Mouse (Mus musculus) lung, embryonic 15.5 days (tissue): ENCODE results near the gene Agfg1. TPM values are rescaled to one million over a fixed set of nuclear protein-coding genes. Genes with fewer than 3 reads are reported as not detected.
"Not testable (repeated sequence)": the region's sequence is repeated elsewhere in the genome, so short reads cannot be mapped to it uniquely, and the experiment has no call there.

Source experiments
- ATAC-seq: fragments of 200-750 bp; cut with Nextera tagmentation; 2 replicates; pipeline ENCODE4 v1.8.0; 2017; ENCODE audit warnings: moderate number of reproducible peaks, borderline replicate concordance; ENCODE audit not compliant: low FRiP score, low TSS enrichment; ENCODE audit errors: extremely low read depth
- H3K27ac ChIP-seq: fragments of 300-500 bp; sonication (generic); 2 replicates; pipeline ENCODE4 v1.5.1; 2015; ENCODE audit warnings: moderate library complexity, mild to moderate bottlenecking, inconsistent platforms
- H3K27me3 ChIP-seq: fragments of 300-500 bp; sonication (generic); 2 replicates; pipeline ENCODE4 v1.6.1; 2015; ENCODE audit warnings: inconsistent platforms
- H3K36me3 ChIP-seq: fragments of 300-500 bp; sonication (generic); 2 replicates; pipeline ENCODE4 v1.6.1; 2015; ENCODE audit warnings: inconsistent platforms
- H3K4me1 ChIP-seq: fragments of 300-500 bp; sonication (generic); 2 replicates; pipeline ENCODE4 v1.6.1; 2015; ENCODE audit warnings: inconsistent platforms
- H3K4me2 ChIP-seq: fragments of 300-500 bp; sonication (generic); 2 replicates; pipeline ENCODE4 v1.6.1; 2015; ENCODE audit warnings: inconsistent platforms, mild to moderate bottlenecking, moderate library complexity
- H3K4me3 ChIP-seq: fragments of 300-500 bp; sonication (generic); 2 replicates; pipeline ENCODE4 v1.5.1; 2015; ENCODE audit warnings: mild to moderate bottlenecking, inconsistent platforms
- H3K9ac ChIP-seq: fragments of 300-500 bp; sonication (generic); 2 replicates; pipeline ENCODE4 v1.6.1; 2015; ENCODE audit warnings: inconsistent platforms
- H3K9me3 ChIP-seq: fragments of 300-500 bp; sonication (generic); 2 replicates; pipeline ENCODE4 v1.6.1; 2016; ENCODE audit warnings: inconsistent platforms
- WGBS: fragments of 180-500 bp; shearing (Covaris S2); methylation state at CpG from one replicate; pipeline ENCODE4 v1.1.7; 2015; 5-methylcytosine and 5-hydroxymethylcytosine counted together
- microRNA-seq: library from miRNA; unstranded; fragments of <30 nt; microRNA quantifications from one replicate; pipeline ENCODE4, GENCODE M21; 2016
- polyA plus RNA-seq: library from polyadenylated mRNA; unstranded; fragments of >200 nt; fragmentation: Nextera tagmentation; extraction: Ambion mirVana; gene quantifications from 2 replicates; pipeline ENCODE4 v1.2.1, GENCODE M21; 2015

The Agfg1 gene
- polyA plus RNA-seq, 1 experiment from 2014 or later, result 32.3 TPM

DNA sequence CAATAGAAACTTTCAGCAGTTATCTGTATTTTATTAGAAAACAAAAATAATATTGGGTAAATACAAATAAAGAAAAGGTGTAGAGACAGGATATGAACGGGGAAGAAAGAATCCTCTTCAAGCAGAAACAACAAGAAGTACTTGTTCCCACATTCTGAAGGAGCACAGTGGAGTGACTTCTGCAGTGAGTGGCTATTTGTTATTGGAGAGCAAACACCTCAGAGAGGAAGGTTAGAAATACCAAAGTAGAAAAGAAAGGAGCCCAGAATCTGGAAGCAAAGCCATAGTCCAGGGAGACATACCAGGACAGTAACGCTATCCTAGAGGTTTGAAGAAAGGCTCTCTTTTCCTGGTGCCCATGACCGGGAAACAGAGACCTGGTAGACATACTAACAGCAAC, 91.3 kb downstream of the Agfg1 start:
- not testable (repeated sequence) for H3K27ac ChIP-seq, H3K9me3 ChIP-seq, H3K4me3 ChIP-seq, ATAC-seq, H3K9ac ChIP-seq, H3K4me2 ChIP-seq, H3K36me3 ChIP-seq, H3K4me1 ChIP-seq, H3K27me3 ChIP-seq
- 63% methylated on average over 2 of the region's 3 CpGs for WGBS

DNA sequence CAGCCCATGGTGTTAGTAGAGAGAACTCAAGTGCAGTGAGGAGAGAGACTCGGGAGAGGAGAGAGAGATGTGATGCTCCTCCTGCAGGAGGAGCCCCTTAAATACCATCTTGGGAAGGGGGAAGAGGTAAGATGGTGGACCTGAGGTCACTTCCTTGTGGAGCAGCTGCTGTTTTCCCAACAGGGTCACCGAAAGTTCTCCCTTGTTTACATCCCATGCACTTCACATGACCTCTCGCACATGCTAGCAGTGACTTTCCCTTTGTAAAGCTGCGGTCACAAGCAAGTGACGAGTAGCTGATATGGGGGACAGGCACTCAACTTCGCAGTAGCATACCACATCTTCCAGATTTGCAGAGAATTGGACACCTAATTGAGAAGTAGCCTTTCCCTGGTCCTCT, 92.0 kb downstream of the Agfg1 start, which contains the start of gene Gm6217:
Gene Gm6217, minus strand, starts transcription at position 74 of the 400 bp plus-strand sequence.
- H3K4me2 ChIP-seq, H3K9me3 ChIP-seq, H3K4me1 ChIP-seq, H3K9ac ChIP-seq, H3K27ac ChIP-seq, ATAC-seq, H3K4me3 ChIP-seq, H3K27me3 ChIP-seq, H3K36me3 ChIP-seq: not testable (repeated sequence)
- no CpG with 5 or more reads among the region's 6 CpGs for WGBS

DNA sequence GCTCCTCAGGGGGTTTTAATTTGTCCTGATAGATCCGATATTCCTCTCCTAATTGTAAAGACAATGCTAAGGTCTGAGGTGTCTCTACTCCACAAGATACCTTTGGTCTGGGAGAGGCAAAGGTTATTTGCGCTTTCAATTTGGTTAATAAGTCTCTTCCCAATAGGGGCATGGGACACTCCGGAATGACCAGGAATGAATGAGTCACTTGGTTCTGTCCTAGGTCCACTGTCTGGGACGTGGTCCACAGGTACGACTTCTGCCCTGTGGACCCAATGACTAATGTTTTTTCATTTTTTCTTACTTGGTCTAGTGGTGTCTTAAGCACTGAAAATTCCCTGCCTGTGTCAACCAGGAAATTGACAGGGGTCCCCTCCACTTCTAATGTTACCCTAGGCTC, 99.4 kb downstream of the Agfg1 start:
- ATAC-seq, result no peak
- WGBS, result 95% methylated on average over 5 of the region's 5 CpGs
- Histone ChIP-seq H3K4me3 (no peak overlapping the region), H3K4me2 (no peak overlapping the region), H3K9me3 (no peaks in the 10 kb centered on the region), H3K27ac (no peak overlapping the region), H3K4me1 (no peaks in the 10 kb centered on the region), H3K9ac (no peak overlapping the region), H3K27me3 (no peaks in the 10 kb centered on the region), H3K36me3 (no peaks in the 10 kb centered on the region)

DNA sequence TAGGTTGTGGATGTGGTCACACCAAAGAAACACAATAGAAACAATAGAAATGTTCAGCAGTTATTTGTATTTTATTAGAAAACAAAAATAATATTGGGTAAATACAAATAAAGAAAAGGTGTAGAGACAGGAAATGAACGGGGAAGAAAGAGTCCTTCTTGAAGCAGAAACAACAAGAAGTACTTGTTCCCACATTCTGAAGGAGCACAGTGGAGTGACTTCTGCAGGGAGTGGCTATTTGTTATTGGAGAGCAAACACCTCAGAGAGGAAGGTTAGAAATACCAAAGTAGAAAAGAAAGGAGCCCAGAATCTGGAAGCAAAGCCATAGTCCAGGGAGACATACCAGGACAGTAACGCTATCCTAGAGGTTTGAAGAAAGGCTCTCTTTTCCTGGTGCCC, 103.2 kb downstream of the Agfg1 start:
- H3K27me3 ChIP-seq, H3K9ac ChIP-seq, H3K27ac ChIP-seq, H3K4me3 ChIP-seq, H3K4me1 ChIP-seq, ATAC-seq, H3K4me2 ChIP-seq, H3K36me3 ChIP-seq, H3K9me3 ChIP-seq: not testable (repeated sequence)
- WGBS, result 61% methylated on average over 2 of the region's 2 CpGs

DNA sequence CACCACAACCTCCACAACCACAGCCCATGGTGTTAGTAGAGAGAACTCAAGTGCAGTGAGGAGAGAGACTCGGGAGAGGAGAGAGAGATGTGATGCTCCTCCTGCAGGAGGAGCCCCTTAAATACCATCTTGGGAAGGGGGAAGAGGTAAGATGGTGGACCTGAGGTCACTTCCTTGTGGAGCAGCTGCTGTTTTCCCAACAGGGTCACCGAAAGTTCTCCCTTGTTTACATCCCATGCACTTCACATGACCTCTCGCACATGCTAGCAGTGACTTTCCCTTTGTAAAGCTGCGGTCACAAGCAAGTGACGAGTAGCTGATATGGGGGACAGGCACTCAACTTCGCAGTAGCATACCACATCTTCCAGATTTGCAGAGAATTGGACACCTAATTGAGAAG, 104.0 kb downstream of the Agfg1 start, which contains the start of gene A030003K21Rik:
Gene A030003K21Rik, minus strand, starts transcription at position 94 of the 400 bp plus-strand sequence.
- H3K9me3 ChIP-seq, H3K4me3 ChIP-seq, H3K36me3 ChIP-seq, ATAC-seq, H3K9ac ChIP-seq, H3K4me1 ChIP-seq, H3K27me3 ChIP-seq, H3K4me2 ChIP-seq, H3K27ac ChIP-seq: not testable (repeated sequence)
- no CpG with 5 or more reads among the region's 6 CpGs for WGBS

DNA sequence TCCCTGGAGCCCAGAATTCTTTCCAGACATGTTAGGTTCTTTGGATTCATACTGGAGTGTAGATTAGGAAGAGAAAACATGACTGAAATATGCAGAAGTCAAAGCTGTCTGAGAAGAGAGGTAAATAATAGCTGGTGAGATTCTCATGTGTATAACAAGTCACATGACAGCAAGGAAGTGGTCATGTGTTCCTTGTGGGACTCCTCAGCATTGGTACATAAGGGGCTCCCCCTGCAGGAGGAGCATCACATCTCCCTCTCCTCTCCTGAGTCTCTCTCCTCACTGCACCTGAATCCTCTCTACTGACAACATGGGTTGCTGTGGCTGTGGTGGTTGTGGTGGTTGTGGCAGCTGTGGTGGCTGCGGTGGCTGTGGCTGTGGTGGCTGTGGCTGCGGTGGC, 106.7 kb downstream of the Agfg1 start:
- ATAC-seq, H3K27ac ChIP-seq, H3K4me1 ChIP-seq, H3K36me3 ChIP-seq, H3K27me3 ChIP-seq, H3K4me3 ChIP-seq, H3K4me2 ChIP-seq, H3K9ac ChIP-seq, H3K9me3 ChIP-seq: not testable (repeated sequence)
- 90% methylated on average over 2 of the region's 2 CpGs for WGBS

DNA sequence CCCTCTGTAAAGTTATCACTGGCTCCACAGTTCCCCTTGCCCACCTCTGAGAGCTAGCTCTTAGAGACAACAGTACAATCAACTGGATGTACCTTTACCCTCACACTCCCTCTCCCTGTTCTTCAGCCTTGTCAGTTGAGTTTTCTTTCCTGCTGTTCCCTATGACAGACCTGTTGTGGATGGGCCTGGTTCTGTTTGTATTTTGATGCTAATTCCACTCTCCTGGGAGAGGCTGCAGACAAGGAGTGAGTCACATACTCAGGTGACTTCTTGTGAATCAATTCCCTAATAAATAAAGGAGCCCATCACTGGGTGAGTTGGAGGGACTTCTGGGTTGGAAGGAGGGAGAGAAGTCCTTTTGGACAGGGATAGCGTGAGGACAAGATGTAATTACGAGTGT, 109.3 kb downstream of the Agfg1 start:
- Histone ChIP-seq H3K27ac (no peak overlapping the region), H3K4me1 (no peaks in the 10 kb centered on the region), H3K27me3 (no peaks in the 10 kb centered on the region), H3K4me3 (no peak overlapping the region), H3K4me2 (no peak overlapping the region), H3K9me3 (no peaks in the 10 kb centered on the region), H3K9ac (no peak overlapping the region), H3K36me3 (no peaks in the 10 kb centered on the region)
- WGBS, result 85% methylated on average over 2 of the region's 2 CpGs
- no peak for ATAC-seq

Small RNA genes within 50 kb of the gene (microRNA-seq; reads per million reads assigned to microRNA genes)
- 0.56 reads per million for gene Gm22396

Other genes with a start within 250 kb of the Agfg1 start
- gene Mff, start 114.6 kb upstream of the Agfg1 start, polyA plus RNA-seq, result 199 and 208 TPM in 2 replicates
- 0.10 TPM in 2 replicates for gene Tm4sf20, start 71.0 kb upstream of the Agfg1 start, polyA plus RNA-seq
- gene Gm47791, start 68.2 kb upstream of the Agfg1 start, polyA plus RNA-seq, result not detected in 2 replicates
- 0.19 TPM in 1 of 2 replicates, not detected in the other for gene A030005L19Rik, start 73.8 kb downstream of the Agfg1 start, polyA plus RNA-seq
- not detected in 2 replicates for gene A030014E15Rik, start 85.4 kb downstream of the Agfg1 start, polyA plus RNA-seq
- not detected in 2 replicates for gene Gm6217, start 91.9 kb downstream of the Agfg1 start, polyA plus RNA-seq
- gene A030003K21Rik, start 103.9 kb downstream of the Agfg1 start, polyA plus RNA-seq, result not detected in 2 replicates
- not detected in 2 replicates for gene Gm7544, start 116.5 kb downstream of the Agfg1 start, polyA plus RNA-seq
- not detected in 2 replicates for gene Gm47955, start 120.8 kb downstream of the Agfg1 start, polyA plus RNA-seq
- not detected in 2 replicates for gene Gm47959, start 161.1 kb downstream of the Agfg1 start, polyA plus RNA-seq
- gene Slc19a3, start 199.0 kb downstream of the Agfg1 start, polyA plus RNA-seq, result 0.59 and 0.65 TPM in 2 replicates
- not detected in 2 replicates for gene Krtap28-10, start 203.0 kb downstream of the Agfg1 start, polyA plus RNA-seq
- not detected in 2 replicates for gene Gm47969, start 205.4 kb downstream of the Agfg1 start, polyA plus RNA-seq
- gene A030005K14Rik, start 219.9 kb downstream of the Agfg1 start, polyA plus RNA-seq, result not detected in 2 replicates
- gene Krtap28-13, start 221.4 kb downstream of the Agfg1 start, polyA plus RNA-seq, result not detected in 2 replicates